Mouse (Mus musculus) testis, adult 2 months (tissue): ENCODE results near the gene Pnpla1.

ENCODE experiments used
- CTCF ChIP-seq: fragments of 200-500 bp; IDR thresholded peaks from 2 replicates; pipeline ENCODE4 v1.5.1; 2012; ENCODE audit warnings: low read depth, mild to moderate bottlenecking, inconsistent platforms, low read length, moderate library complexity; ENCODE audit not compliant: control insufficient read depth, insufficient read depth, insufficient replicate concordance
- POLR2A ChIP-seq: fragments of 200-500 bp; IDR thresholded peaks from 2 replicates; pipeline ENCODE4 v1.6.1; 2012; ENCODE audit warnings: low read depth, mild to moderate bottlenecking, inconsistent platforms, low read length, moderate library complexity; ENCODE audit not compliant: control insufficient read depth

DNA sequence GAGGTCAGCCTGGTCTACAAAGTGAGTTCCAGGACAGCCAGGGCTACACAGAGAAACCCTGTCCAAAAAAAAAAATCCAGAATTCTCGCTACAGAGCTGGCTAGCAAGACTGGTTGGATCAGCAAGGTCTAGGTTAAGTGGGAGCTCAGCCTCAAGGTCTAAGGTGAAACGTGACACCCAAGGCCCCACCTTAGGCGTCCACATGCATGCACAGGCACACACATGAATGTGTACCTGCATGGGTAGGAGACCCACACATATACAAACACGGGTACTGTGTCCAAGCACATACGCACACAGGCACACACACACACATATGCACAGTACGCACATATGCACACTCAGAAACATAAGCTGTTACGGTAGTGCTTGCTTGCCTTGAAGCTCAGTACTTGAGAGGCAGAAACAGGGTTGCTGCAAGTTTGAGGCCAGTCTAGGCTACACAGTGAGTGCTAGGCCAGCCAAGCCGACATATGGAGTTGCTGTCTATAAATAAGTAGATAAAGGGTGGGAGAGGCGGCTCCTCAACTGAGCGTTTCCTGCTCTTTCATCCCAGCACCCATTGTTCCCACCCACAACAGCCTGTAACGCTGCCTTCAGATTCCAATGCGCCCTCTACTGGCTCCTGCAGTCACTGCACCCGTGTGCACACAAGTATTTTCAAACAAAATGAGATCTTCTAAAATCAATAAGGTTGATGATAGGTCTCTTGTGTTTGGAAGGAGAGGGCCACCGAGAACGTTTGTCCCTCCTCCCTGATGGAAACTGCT lies 68.8 kb downstream of the Pnpla1 start:
- peak; percentile 78; the same call in 1 of the 2 replicates for TF ChIP-seq CTCF
- TF ChIP-seq POLR2A: no peak
